Mouse (Mus musculus) right cerebral cortex, postnatal 36 days (tissue): ENCODE results near the gene Map1s.
"Not testable (repeated sequence)": the region's sequence is repeated elsewhere in the genome, so short reads cannot be mapped to it uniquely, and the experiment has no call there.

Experiments used
- DNase-seq, 2 experiments: peaks; one replicate each; pipeline ENCODE4 v3.0.0; 2022; ENCODE audit warnings: low spot score in 2 of 2, mixed read lengths in 1 of 2

Gene Map1s

DNA sequence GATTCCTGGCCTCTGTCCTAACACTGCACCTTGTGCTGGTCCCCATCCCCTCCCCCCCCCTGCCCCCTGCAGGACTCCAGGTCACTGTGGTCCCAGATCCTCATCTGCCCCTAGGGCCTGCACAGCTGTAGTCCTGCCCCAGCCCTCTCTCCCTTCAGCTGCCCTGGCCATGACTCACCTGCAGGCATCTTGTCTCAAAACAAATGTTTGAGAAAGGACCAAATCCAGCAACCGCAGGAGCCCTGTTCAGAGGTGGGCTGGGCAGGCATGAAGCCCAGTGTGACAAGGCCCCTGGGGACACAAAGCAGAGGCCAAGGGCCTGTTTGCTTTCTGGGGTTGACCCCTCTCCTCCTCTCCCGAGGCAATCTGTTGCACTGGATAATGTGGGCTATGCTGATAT, 27.6 kb upstream of the Map1s start:
- no peak for DNase-seq

DNA sequence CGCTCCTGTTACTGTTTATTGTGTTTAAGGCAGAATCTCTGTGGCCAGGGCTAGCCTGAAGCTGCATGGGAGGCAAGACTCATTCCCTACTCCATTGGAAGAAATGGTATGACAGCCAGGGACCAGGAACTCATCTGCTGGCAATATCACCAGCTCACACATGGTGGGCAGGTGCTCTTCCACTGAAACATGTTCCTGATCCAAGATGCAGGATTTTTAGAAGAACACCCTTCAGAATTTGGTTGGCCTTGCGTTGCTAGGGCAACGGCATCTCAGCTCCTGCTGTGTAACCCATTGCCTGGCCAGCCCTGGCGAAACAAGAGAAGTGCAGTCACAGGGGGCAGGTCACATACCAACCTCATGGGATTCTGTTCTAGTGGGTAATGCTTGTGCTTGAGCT, 26.2 kb upstream of the Map1s start:
- no peak for DNase-seq

DNA sequence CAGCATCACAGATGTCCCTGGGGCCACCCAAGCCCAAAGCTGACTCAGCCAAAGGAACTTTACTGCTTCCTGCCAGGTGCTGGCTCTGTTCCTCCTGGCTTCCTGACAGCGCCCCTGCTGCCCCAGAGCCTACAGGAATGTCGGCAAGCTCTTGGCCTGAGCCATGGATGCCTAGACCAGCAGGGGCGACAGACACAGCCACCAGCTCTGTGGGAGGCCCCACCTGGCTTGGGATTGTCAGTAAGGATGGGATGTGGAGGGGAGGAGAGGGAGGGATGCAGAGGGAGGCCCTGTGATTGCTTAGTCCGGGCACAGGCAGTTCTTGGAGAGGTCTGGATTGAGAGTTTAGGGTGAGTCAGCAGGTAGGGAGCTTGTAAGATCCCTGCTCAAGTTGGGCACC, 25.6 kb upstream of the Map1s start:
- no peak for DNase-seq

DNA sequence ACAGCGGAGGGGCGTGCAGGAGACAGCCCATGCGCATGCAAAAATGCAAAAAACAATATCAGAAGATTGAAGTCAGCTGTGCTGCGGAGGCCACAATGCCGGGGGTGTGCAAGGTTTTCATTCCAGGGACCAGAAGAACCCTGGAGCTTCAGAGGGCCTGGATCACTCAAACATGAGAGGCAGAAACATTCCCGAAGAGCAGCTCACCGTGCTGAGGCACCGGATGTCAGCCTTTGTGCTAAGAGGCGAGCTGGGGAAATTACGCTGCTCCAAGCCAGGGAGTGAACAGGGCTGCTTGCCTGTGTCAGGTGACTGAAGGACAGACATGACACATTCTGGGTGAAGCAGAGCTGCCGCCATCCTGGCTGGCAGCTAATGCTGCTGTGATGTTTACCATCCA, 25.2 kb upstream of the Map1s start:
- DNase-seq, result no peak

DNA sequence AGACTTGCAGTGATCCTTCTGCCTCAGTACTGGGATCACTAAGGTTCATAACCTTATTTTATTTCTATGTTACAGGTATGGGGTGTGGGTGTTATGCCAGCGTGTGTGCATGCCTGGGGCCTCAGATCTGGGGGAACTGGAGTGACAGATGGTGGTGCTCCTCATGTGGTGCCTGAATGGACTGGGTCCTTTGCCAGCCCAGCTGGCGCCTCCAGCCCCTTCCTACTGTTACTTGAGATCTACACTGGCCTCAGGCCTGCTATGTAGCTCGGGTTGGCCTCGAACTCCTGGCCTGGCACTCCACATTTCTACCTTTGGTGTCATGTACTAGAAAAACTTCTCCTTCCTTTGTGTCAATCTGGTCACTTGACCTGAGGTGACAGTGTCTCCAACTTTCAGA, 21.5 kb upstream of the Map1s start:
- DNase-seq, result no peak

DNA sequence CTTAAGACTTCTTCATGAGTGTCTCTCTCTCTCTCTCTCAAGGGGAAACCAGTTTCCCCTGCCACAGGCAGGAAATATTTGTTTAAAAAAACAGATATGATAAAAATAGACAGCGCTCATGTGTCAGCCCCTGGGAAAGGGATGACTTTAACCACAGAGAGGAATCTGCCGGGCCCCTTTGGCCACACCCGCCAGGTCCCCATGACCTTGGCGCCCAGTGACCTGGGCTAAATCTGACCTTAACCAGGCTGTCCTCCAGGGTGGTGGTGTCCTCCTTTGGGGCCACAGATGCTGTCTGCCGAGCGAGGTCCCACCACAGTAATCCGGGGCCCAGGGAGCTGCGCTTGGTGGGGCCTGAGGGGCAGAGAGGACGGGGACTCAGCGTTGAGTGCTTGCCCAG, 21.0 kb upstream of the Map1s start:
- DNase-seq, result no peak

DNA sequence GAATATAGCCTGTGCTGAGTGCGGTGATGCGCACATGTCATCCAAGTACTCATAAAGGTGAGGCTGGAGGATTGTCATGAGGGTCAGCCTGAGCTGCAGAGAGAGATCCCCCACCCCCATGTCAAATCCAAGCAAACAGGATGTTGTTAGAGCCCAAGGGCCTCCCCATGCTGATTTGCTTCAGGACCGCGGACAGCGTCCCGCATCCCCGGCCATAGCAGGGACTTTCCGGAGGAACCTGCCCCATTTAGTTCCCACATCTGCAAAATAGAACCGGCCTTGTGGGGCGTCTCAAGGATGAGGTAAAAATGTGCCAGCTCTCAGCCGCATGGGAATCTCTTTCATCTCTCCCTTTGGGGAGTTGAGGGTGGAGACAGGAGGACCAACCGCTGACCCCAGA, 20.1 kb upstream of the Map1s start:
- DNase-seq, result no peak

DNA sequence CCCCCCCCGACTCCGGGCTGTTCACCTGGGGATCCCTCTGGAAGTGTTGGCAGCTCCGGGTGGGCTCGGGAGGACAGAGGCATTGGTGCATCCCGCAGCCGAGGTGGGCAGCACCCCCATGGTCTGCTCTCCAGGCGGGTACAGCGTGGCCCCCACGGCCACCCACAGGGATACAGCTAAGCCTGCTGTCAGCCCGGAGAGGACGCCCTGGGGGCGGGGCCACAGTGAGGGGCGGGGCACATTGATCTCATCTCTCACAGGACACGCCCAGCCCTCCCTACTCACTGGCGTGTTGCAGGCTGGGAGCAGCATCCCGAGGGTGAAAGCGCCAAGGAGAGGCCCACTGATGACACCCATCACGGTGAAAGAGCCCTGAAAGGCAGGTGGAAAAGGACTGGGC, 18.1 kb upstream of the Map1s start:
- no peak for DNase-seq

DNA sequence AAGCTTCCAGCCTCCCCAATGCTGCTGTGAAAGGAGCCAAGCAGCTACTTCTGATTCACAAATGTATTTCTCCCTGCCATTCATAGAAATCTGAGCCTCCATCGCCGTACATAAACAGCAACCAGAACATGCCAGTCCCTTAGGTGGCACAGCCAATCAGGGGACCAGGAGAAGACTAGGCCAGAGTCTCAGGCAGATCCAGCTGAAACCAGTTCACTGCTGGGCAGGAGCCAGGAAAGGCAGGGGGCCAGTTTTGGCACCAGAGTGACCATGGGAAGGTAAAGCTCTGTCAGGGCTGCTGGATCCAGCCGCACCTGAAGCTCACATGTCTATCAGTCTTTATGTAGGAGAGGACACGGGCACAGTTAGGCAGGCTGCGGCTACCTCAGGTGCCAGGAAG, 15.1 kb upstream of the Map1s start:
- DNase-seq, result no peak

DNA sequence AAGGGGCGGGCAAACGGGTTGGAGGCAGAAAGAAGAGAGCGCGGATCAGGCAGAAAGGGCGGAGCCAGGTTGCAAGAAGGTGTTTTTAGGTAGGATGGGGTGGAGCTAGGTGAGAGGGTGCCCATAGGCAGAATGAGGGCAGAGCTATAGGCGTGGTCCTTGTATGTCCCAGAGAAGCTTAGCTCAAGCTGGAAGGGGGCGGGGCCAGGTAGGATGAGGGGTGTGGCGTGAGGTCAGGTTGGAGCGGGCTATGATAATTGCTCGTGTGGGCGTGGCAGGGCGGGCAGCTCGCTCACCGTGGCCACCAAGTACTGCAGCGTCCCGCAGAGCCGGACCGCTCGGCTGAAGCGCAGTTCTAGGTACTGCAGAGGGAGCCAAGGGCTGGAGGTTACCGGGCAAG, 14.4 kb upstream of the Map1s start:
- DNase-seq, result no peak

DNA sequence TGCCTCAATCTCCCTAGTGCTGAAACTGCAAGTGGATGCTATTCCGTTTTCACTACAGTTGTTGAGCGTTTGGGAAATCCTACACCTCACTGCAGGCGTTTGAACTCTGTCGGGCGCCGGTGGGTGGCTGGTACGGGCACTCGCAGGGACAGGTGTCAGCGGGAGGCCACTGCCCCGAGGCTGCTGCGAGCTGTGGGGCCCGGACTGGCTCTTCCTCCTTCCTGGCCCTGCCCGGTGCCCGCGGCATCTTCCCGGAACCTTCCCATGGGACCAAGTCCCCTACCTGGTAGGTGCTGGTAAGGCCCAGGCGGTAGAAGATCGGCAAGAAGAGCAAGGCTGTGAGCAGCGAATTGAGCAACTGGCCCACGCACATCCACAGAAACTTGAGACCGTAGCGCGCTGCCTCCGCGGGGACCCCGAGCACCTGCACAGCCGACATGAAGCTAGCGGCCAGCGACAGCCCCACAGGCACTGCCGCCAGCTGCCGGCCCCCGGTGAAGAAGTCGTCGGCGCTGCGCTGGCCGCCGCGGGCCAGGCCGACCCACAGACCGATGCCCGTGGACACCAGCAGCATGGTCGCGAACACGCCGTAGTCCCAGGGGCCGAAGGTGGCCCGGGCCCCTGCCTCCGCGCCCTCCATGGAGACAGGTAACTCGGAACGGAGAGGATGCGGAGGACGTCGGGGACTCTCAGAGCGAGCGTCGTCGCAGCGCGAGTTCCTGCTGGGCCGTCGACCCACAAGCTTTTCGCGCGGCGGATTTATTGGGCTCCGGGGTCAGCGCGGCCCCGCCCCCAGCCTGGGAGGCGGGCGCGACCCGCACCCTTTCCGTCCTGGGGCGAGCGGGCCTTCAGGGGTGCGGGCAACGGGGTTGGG, 13.5 kb upstream of the Map1s start, which contains the start of gene Slc5a5:
Gene Slc5a5, minus strand, starts transcription at position 736 of the 874 bp plus-strand sequence.
- DNase-seq, result no peak

DNA sequence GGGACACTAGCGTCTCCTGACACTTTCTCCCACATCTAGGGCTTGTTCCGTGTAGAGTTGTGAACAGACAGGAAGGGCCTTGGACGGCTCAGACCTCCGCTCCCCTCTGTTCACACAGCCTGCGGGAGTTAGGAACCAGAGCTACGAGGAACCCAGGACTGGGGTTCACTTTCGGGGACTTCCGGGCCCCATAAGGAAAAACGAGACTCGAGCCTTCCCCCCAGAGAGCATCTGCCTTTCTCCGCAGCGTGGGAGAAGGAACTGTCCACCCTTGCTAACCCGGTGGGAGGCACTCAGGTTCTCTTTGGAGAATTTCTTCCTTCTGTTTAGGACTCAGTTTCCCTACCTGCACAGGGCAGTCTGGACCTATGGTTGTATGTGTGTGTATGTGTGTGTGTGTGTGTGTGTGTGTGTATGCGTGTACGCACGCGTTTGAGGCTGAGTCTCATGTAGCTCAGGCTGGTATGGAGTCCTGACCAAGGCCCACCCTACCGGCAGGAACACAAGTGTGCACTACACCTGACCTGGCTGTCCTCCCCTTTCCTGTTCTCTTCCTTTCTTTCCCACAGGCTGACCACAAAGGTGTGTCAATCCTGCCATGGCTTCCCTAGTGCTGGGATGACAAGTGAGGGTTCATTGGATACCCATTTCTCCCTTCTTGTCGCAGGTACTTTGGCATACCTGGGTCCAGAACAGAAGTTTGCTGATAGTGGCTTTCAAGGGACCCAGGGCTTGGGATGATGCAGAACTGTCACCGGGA, 12.7 kb upstream of the Map1s start:
- no peak for DNase-seq

DNA sequence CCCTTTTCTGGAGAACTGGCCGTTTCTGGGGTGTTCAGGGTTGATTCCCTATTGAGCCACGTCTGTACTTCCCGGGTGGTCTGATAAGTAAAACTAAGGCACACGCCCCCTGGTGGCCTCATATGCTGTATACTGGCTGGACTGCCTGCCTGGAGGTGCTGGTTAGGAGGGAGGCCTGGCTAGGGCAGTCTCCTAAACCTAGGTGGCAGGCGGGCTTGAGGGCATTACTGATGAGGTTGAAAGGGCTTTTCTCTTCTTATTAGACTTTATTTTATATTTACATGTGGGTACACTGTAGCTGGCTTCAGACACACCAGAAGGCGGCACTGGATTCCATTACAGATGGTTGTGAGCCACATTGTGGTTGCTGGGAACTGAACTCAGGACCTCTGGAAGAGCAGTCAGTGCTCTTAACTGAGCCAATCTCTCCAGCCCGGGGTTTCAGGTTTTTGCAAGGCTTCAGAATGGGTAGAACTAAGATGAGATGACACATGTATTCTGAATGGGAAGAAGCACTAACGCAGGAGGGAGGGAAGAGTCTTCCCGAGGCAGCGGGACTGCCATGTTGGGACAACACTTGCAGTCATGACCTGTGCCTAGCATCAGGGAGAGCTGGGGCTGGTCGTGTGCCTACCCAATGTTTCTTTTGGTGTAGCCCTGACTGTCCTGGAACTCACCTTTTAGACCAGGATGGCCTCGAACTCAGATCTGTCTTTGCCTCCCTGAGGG, 11.9 kb upstream of the Map1s start:
- DNase-seq, result no peak

DNA sequence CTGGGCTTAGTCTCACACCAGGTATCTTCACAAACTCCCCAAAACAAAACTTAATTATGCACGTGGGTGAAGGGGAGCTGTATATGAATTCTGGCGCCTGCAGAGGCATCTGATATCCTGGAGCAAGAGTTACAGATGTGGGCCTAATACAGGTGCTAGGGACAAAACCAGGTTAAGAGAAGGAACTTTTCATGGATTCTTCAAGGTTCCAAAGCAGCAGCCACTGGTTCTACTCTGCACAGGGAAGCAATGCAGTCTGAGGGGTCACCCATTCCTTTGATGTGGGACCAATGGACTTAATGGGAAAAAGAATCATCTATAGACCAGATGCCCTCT, 11.4 kb upstream of the Map1s start:
- DNase-seq, result no peak

DNA sequence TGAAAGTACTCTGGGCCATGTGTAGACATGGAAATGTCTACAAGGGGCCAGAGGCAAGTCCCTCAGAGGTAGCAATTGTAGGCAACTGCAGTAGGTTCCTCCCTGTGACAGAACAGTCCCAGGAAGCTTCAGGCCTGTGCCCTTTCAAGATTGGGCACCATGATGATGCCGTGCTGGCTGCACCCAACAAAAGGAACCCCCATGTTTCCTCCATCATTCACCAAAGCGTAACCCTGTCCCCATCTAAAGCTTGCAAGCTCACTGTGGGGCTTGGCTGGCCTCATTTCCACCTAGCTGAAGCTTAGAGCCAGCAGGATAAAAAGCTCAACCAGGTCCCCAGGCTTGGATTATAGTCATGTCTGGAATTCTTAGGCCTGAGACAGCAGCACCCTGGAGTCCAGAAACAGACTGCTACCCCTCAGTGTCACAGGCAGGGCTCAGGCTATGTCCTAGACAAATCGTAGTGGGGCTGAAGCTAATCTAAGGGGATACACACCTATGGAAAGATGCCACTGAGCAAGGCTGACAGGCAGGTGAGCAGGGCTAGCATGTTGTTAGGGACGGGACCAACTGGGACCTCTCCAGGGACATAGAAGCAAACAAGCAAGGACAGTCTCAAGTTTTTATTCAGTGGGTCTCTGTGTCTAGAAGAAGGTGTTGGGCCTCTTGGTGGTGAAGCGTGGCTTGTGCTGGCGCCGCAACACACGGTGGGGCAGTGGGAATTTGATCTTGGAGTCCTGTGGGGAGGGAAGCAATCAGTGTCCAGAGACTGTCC, 10.8 kb upstream of the Map1s start:
- DNase-seq, result no peak

DNA sequence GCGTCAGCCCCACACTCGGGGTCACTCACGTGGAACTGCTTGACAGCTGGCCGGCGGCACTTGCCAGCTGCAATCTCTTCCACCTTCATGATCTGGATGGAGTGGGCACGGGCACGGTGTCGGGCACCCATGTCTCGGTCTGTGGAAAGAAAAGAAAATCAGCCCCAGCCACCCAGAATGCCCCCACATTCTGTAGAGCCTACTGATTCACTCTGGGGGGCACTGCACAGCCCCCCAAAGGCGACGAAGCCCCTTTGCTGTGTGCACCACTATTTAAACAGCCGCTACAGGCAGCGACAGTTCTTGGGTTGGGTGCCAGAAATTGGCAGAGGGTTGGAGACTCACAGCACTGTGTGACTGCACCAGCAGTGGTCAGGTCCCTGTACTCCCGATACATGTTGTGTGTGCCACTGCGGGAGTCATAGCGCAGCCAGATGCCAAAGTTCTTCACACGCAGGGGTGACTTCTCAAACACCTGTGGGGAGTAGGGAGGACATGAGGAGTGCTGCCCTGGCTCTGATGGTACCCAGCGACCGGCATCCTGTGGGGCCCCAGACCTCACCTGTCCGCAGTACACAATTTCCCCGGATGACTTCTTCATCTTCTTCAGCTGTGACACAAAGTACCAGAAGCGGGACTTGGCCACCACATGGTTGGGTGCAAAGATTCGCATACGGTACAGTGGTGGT, 10.0 kb upstream of the Map1s start:
- DNase-seq, result not testable (repeated sequence)

DNA sequence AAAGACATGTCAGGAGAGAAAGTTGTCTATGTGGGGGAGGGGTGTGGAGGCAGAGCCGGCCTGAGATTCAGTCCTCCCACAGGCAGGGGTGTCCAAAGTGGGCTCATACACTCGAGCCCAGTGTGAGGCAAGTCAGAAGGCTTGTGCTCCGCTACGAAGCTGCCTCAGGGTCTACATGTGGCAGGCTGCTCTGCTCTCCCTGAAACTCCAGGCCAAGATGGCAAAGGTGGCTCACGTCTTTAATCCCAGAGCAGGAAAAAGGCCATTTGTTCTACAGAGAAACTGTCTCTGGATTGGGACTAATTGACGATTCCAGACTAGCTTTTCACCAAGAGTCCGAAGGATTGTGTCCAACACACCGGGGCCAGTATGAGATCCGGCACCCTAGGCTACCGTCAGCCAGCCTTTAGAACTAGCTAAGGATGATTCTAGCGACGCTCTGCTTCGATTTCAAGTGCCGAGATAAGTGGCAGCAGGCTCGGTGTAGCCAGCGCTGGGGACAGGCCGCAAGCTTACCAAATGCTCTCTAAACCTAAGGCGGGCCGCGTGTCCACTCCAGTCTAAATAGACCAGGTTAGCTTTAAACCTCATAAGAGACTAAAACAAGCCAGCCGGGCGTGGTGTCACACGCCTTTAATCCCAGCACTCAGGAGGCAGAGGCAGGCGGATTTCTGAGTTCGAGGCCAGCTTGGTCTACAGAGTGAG, 9.3 kb upstream of the Map1s start:
- DNase-seq, result no peak

DNA sequence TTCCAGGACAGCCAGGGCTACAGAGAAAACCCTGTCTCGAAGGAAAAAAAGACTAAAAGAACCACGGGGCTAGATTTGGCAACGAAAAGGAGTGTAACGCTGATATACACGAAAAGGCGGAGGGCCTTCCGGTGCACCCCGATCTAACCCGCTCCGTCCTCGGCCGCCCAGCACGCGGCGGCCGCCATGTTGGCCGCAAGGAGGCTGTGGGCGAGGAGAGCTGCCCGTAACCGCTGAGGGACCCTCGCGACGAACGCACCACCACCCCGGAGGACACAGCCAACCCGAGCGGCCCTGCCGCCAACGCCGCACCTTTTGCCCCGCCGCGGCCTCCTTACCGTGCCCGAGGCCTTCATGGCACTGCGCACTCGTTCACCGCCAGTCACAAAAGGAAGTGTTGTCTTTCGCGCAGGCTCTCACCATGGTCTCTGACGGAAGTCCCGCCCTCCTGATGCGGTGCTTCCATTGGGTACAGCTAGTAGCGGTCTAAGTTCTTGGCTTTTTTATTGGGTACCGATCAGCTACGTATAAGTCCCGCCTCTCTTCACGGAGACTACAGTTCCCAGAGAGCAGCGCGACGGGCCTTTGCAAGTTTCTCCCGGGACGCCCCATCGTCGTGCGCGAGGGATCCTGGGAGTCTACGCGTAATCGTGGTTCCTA, 8.6 kb upstream of the Map1s start, which contains the start of gene Rpl18a:
Gene Rpl18a, minus strand, starts transcription at position 392 of the 660 bp plus-strand sequence.
- peak; percentile 97 to 98 for DNase-seq

DNA sequence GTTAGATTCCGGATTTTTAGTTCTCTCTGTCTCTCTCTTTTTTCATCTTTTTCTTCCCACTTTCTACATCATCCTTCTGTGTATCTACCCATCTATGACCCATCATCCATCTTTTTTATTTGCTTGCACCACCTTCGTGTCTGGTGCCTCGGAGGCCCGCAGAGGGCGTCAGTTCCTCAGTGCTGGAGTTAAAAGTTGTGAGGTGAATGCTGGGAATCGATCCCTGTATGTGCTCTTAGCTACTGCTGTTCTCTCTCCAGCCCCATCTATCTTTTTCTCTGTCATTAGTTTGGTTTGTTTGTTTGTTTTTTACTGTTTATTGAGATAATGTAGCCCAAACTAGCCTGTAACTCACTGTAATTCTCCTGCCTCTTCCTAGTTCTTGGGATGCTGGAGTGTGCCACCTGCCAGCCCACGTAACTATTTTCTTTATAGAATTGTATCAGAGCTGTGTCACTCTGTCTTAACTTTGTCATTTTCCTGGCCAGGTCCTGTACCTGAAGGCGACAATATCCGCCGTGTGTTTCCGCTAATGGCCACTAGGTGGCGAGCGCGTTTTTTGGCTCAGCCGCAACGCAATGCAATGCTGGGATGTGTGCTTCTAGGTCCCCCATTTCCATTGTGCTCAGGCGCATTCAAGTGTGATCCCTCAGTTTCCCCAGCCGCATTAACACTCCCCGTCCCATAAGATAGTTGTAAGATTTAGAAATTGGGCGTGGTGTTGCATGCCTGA, 7.9 kb upstream of the Map1s start:
- peak; percentile 73 to 75 for DNase-seq
